In genomic region chr2:34635249-34636165, GRCm38 (mm10) we compare ENCODE assay signal across 26 mouse cellular contexts.
DNase-seq lines count a peak whose midpoint lies in the region; ATAC-seq lines count a peak whose summit lies in the region.
"Had no signal": no experiment of that assay in that cellular context is flagged by ENCODE, and none has a peak within 500 bp of the region (broad histone marks: within the 10 kb centered on the region; RNA-seq: fewer than 3 reads in every experiment).

No protein-coding gene starts in this region.

- WGBS in hindbrain, embryonic 10.5 days = 74% methylated on average over 14 of the region's 14 CpGs
- WGBS in hindbrain, embryonic 16.5 days = 59% methylated on average over 14 of the region's 14 CpGs
- 54% methylated on average over 14 of the region's 14 CpGs for WGBS in midbrain, embryonic 14.5 days
- WGBS in midbrain, embryonic 16.5 days = 62% methylated on average over 14 of the region's 14 CpGs

- no peaks in the 10 kb centered on the region for H3K9me3 ChIP-seq in hindbrain, embryonic 10.5 days
- H3K9me3 ChIP-seq in hindbrain, embryonic 16.5 days (ENCODE audit: control insufficient read depth, low read length) = no peaks in the 10 kb centered on the region
- H3K9me3 ChIP-seq in midbrain, embryonic 14.5 days (ENCODE audit: control insufficient read depth, low read length) = no peaks in the 10 kb centered on the region
- no peaks in the 10 kb centered on the region for H3K9me3 ChIP-seq in midbrain, embryonic 16.5 days (replicated peaks; ENCODE audit: control insufficient read depth, low read length, poor library complexity, severe bottlenecking)
- H3K9me3 ChIP-seq: forebrain, embryonic 10.5 days; heart, embryonic 10.5 days; hindbrain, embryonic 12.5 days; limb, embryonic 15.5 days; megakaryocyte, embryonic 14.5 days had no signal

- peak overlapping the region; percentile 47; the same call in 1 of the 2 replicates for H3K27ac ChIP-seq in hindbrain, embryonic 10.5 days
- H3K27ac ChIP-seq in hindbrain, embryonic 16.5 days (ENCODE audit: low read depth, low read length) = no peak overlapping the region
- no peak overlapping the region for H3K27ac ChIP-seq in midbrain, embryonic 14.5 days (replicated peaks; ENCODE audit: low read depth, low read length)
- no peak overlapping the region for H3K27ac ChIP-seq in midbrain, embryonic 16.5 days (ENCODE audit: low read length)
- H3K27ac ChIP-seq: forebrain, embryonic 10.5 days; heart, embryonic 10.5 days; left cerebral cortex, adult 2 months; limb, embryonic 15.5 days; liver, embryonic 14.5 days had no signal

- no peak overlapping the region for H3K4me2 ChIP-seq in hindbrain, embryonic 16.5 days (ENCODE audit: low read length)
- no peak overlapping the region for H3K4me2 ChIP-seq in midbrain, embryonic 14.5 days (ENCODE audit: low read length)
- H3K4me2 ChIP-seq in midbrain, embryonic 16.5 days (ENCODE audit: low read length) = no peak overlapping the region
- H3K4me2 ChIP-seq: hindbrain, embryonic 12.5 days; limb, embryonic 15.5 days; lung, embryonic 14.5 days had no signal

- no peak overlapping the region for H3K9ac ChIP-seq in hindbrain, embryonic 16.5 days (ENCODE audit: low read depth, low read length)
- H3K9ac ChIP-seq in midbrain, embryonic 14.5 days (replicated peaks; ENCODE audit: low read length) = no peak overlapping the region
- H3K9ac ChIP-seq in midbrain, embryonic 16.5 days (ENCODE audit: low read depth, low read length) = no peak overlapping the region
- H3K9ac ChIP-seq: hindbrain, embryonic 12.5 days; limb, embryonic 15.5 days; liver, embryonic 14.5 days; lung, embryonic 14.5 days had no signal

- H3K4me1 ChIP-seq in hindbrain, embryonic 10.5 days (replicated peaks) = peaks cover 55% of the 10 kb centered on the region
- peaks cover 2% of the 10 kb centered on the region; the same call in 1 of the 2 replicates for H3K4me1 ChIP-seq in hindbrain, embryonic 16.5 days (ENCODE audit: control insufficient read depth, insufficient read depth, low read depth, low read length)
- H3K4me1 ChIP-seq in midbrain, embryonic 14.5 days (ENCODE audit: control insufficient read depth, insufficient read depth, low read length) = 0 out of 2 replicates have a peak, but pooled peaks cover 3% of the 10 kb centered on the region
- 0 out of 2 replicates have a peak, but pooled peaks cover 3% of the 10 kb centered on the region for H3K4me1 ChIP-seq in midbrain, embryonic 16.5 days (ENCODE audit: control insufficient read depth, insufficient read depth, low read length)

- DNase-seq in adrenal gland, adult 2 months = peak; percentile 59
- DNase-seq in adrenal gland, postnatal 4 days (ENCODE audit: low spot score in 2 of 2) = no peak
- DNase-seq in hindbrain, embryonic 10.5 days (ENCODE audit: low spot score) = no peak
- DNase-seq in midbrain, embryonic 14.5 days = peak; percentile 45
- DNase-seq in retina, embryonic 14.5 days (ENCODE audit: low spot score) = peak; percentile 56
- no peak for DNase-seq in spleen, postnatal 14 days (ENCODE audit: low spot score in 2 of 2)
- DNase-seq: cerebellum, adult 18-20 months; gastrocnemius, postnatal 10 days; kidney, adult 18-20 months; kidney, postnatal 10 days; left cerebral cortex, postnatal 4 days; lung, embryonic 14.5 days; thymus, postnatal 25 days had no signal

- peaks cover 6% of the 10 kb centered on the region; the same call in 1 of the 2 replicates for H3K27me3 ChIP-seq in hindbrain, embryonic 10.5 days (ENCODE audit: insufficient read depth, poor library complexity, severe bottlenecking)
- H3K27me3 ChIP-seq in hindbrain, embryonic 16.5 days (replicated peaks; ENCODE audit: control insufficient read depth, insufficient read depth, low read length) = no peaks in the 10 kb centered on the region
- H3K27me3 ChIP-seq in midbrain, embryonic 14.5 days (ENCODE audit: control insufficient read depth, insufficient read depth, low read length) = no peaks in the 10 kb centered on the region
- H3K27me3 ChIP-seq in midbrain, embryonic 16.5 days (ENCODE audit: control insufficient read depth, insufficient read depth, low read depth, low read length) = no peaks in the 10 kb centered on the region
- H3K27me3 ChIP-seq: hindbrain, embryonic 12.5 days; Patski had no signal

- no peak for ATAC-seq in hindbrain, embryonic 16.5 days
- no peak for ATAC-seq in midbrain, embryonic 14.5 days (ENCODE audit: low FRiP score, low TSS enrichment)
- ATAC-seq in midbrain, embryonic 16.5 days = no peak
- ATAC-seq: forebrain, embryonic 16.5 days; inflammation-experienced regulatory T-cells, adult 6 months; Patski had no signal

- no peak overlapping the region for H3K4me3 ChIP-seq in hindbrain, embryonic 10.5 days
- H3K4me3 ChIP-seq in hindbrain, embryonic 16.5 days (ENCODE audit: low read length) = no peak overlapping the region
- no peak overlapping the region for H3K4me3 ChIP-seq in midbrain, embryonic 14.5 days (replicated peaks; ENCODE audit: low read depth, low read length)
- H3K4me3 ChIP-seq in midbrain, embryonic 16.5 days (ENCODE audit: low read depth, low read length) = no peak overlapping the region
- H3K4me3 ChIP-seq: forebrain, embryonic 10.5 days; heart, embryonic 10.5 days; hindbrain, embryonic 12.5 days; left cerebral cortex, adult 2 months; limb, embryonic 15.5 days; megakaryocyte, embryonic 14.5 days; myocyte had no signal

- no peaks in the 10 kb centered on the region for H3K36me3 ChIP-seq in hindbrain, embryonic 10.5 days
- no peaks in the 10 kb centered on the region for H3K36me3 ChIP-seq in hindbrain, embryonic 16.5 days (ENCODE audit: control insufficient read depth, insufficient read depth, low read length)
- H3K36me3 ChIP-seq in midbrain, embryonic 14.5 days (ENCODE audit: control insufficient read depth, insufficient read depth, low read length) = no peaks in the 10 kb centered on the region
- H3K36me3 ChIP-seq in midbrain, embryonic 16.5 days (ENCODE audit: control insufficient read depth, insufficient read depth, low read length) = no peaks in the 10 kb centered on the region
- H3K36me3 ChIP-seq: forebrain, embryonic 10.5 days; heart, embryonic 10.5 days; hindbrain, embryonic 12.5 days; limb, embryonic 15.5 days had no signal

Comparison
In these comparisons a context has a peak if more than half of its experiments do, and no peak if none do; other contexts are left out.
1. DNase-seq: peak in adrenal gland, adult 2 months (single experiment), midbrain, embryonic 14.5 days (single experiment) and retina, embryonic 14.5 days (single experiment); none in adrenal gland, postnatal 4 days (0 of 2), hindbrain, embryonic 10.5 days (single experiment) and spleen, postnatal 14 days (0 of 2).